Mouse (Mus musculus): Measurements from ENCODE around the gene Vmn1r11. TPM values are rescaled to one million over a fixed set of nuclear protein-coding genes. Genes with fewer than 3 reads are reported as not detected.

Gene Vmn1r11
- polyA plus RNA-seq (2016; fragmentation: Nextera tagmentation; extraction: Ambion mirVana), result not detected in 2 replicates

DNA sequence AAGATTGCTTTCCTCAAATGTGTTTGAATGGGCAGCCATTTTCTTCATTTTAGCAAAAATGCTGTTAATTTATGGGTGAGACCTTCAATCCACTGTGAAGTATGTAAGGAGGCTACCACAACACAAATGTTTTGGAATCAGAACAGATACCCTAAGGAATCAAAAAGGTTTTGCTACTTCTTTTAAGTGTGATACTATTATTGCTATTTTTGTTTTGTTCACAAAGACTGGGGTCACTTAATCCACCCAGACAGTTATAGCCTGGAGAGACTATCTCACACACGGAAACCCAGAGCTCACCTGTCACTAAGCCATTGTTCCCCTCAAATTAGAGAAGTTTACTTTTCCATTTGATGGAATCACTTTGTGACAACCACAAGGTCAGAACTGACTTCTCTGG is at the start of gene Vmn1r11:
TSS of gene Vmn1r11 (plus strand) at position 301 of the 400 bp plus-strand sequence.
- Histone ChIP-seq H3K9me3 (replicated peaks) (no peaks in the 10 kb centered on the region), H3K4me3 (no peak within 1 kb of the TSS), H3K36me3 (no peaks in the 10 kb centered on the region), H3K4me1 (no peaks in the 10 kb centered on the region), H3K27ac (no peak within 1 kb of the TSS), H3K27me3 (ENCODE audit: low read depth, poor library complexity, severe bottlenecking) (no peaks in the 10 kb centered on the region)
- no peak for DNase-seq (ENCODE audit: low spot score)
- 87% methylated on average over 1 of the region's 1 CpGs for WGBS

DNA sequence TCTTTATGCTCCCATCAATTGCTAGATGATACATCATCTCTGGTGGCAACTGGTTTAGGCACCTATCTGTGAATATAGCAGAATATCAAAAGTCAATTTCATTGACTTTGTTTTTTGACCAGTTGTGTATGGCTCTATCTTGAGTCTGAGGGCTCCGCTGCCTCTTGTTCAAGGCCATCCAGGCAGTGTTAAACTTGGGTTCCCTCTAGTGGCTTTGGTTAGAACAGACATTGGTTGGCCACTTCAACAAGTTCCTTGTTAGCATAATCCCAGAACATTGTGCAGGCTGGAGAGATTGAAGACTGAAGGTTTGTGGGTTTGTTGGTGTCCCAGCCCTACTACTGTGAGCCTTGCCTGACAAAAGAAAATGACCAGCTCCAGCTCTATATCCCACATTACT is 26.9 kb upstream of the Vmn1r11 start:
- no peaks in the 10 kb centered on the region for H3K27me3 ChIP-seq (ENCODE audit: low read depth, poor library complexity, severe bottlenecking)
- H3K4me3 ChIP-seq, result no peak overlapping the region
- H3K27ac ChIP-seq, result no peak overlapping the region
- H3K36me3 ChIP-seq, result no peaks in the 10 kb centered on the region
- WGBS, result 77% methylated on average over 1 of the region's 1 CpGs
- H3K9me3 ChIP-seq (replicated peaks), result no peaks in the 10 kb centered on the region
- no peak for DNase-seq (ENCODE audit: low spot score)
- no peaks in the 10 kb centered on the region for H3K4me1 ChIP-seq

DNA sequence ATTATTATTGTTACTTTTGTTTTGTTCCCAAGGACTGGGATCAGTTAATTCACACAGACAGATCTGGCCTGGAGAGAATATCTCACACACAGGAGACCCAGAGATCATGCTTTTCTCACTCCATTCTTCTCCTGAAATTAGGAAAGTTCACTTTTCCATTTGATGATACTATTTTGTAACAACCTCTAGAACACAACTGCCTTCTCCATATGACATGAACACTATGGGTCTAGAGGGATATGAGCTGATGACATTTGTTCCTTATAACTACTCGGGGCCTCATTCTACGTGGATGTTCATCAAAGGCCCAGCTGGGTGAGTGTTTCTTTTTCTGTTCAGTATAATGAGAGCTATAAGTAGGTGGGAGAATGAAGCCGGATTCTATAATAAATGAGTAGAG is 24.1 kb upstream of the Vmn1r11 start, which contains the start of gene Vmn1r10:
TSS of gene Vmn1r10 (plus strand) at position 301 of the 400 bp plus-strand sequence.
- Histone ChIP-seq H3K27me3 (ENCODE audit: low read depth, poor library complexity, severe bottlenecking) (no peaks in the 10 kb centered on the region), H3K27ac (no peak within 1 kb of the TSS), H3K36me3 (no peaks in the 10 kb centered on the region), H3K9me3 (replicated peaks) (no peaks in the 10 kb centered on the region), H3K4me1 (no peaks in the 10 kb centered on the region), H3K4me3 (no peak within 1 kb of the TSS)
- no peak for DNase-seq (ENCODE audit: low spot score)
- WGBS, result 86% methylated on average over 3 of the region's 3 CpGs

DNA sequence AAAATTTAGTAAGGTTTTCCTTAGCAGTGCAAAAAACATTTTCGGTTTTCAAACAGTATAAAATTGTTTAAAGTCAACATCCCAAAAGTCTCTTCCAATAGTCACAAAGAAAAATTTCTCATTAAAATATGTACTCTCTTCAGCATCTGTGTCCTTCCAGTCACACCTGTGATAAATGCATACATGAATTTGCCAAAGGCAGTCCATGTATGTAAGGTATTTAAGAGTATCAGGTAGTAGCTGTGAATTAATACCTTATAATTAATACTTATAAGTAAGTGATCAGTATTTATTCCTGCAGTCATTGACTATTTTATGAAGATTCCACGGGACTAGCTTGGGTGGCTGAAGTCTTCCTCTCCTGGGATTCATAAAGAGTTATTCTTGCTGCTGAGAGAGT is 23.4 kb downstream of the Vmn1r11 start, which contains the start of gene Vmn1r12:
TSS of gene Vmn1r12 (plus strand) at position 301 of the 400 bp plus-strand sequence.
- no peaks in the 10 kb centered on the region for H3K9me3 ChIP-seq (replicated peaks)
- no peak within 1 kb of the TSS for H3K4me3 ChIP-seq
- H3K4me1 ChIP-seq, result no peaks in the 10 kb centered on the region
- no peak for DNase-seq (ENCODE audit: low spot score)
- 86% methylated on average over 2 of the region's 2 CpGs for WGBS
- no peak within 1 kb of the TSS for H3K27ac ChIP-seq
- H3K27me3 ChIP-seq (ENCODE audit: low read depth, poor library complexity, severe bottlenecking), result no peaks in the 10 kb centered on the region
- H3K36me3 ChIP-seq, result no peaks in the 10 kb centered on the region

Other genes starting within 250 kb of the Vmn1r11 start
- 54.1 and 61.5 TPM in 2 replicates for gene Nt5c3, start 209.5 kb upstream of the Vmn1r11 start, polyA plus RNA-seq (2016; fragmentation: Nextera tagmentation; extraction: Ambion mirVana)
- 0.31 TPM in 1 of 2 replicates, not detected in the other for gene Vmn1r4, start 209.4 kb upstream of the Vmn1r11 start, polyA plus RNA-seq (2016; fragmentation: Nextera tagmentation; extraction: Ambion mirVana)
- not detected in 2 replicates for gene Vmn1r5, start 163.2 kb upstream of the Vmn1r11 start, polyA plus RNA-seq (2016; fragmentation: Nextera tagmentation; extraction: Ambion mirVana)
- gene Vmn1r6, start 136.2 kb upstream of the Vmn1r11 start, polyA plus RNA-seq (2016; fragmentation: Nextera tagmentation; extraction: Ambion mirVana), result not detected in 2 replicates
- gene Vmn1r7, start 108.1 kb upstream of the Vmn1r11 start, polyA plus RNA-seq (2016; fragmentation: Nextera tagmentation; extraction: Ambion mirVana), result not detected in 2 replicates
- not detected in 2 replicates for gene Vmn1r8, start 101.2 kb upstream of the Vmn1r11 start, polyA plus RNA-seq (2016; fragmentation: Nextera tagmentation; extraction: Ambion mirVana)
- gene Vmn1r9, start 66.7 kb upstream of the Vmn1r11 start, polyA plus RNA-seq (2016; fragmentation: Nextera tagmentation; extraction: Ambion mirVana), result not detected in 2 replicates
- not detected in 2 replicates for gene Vmn1r10, start 24.0 kb upstream of the Vmn1r11 start, polyA plus RNA-seq (2016; fragmentation: Nextera tagmentation; extraction: Ambion mirVana)
- not detected in 2 replicates for gene Vmn1r12, start 23.5 kb downstream of the Vmn1r11 start, polyA plus RNA-seq (2016; fragmentation: Nextera tagmentation; extraction: Ambion mirVana)
- gene Vmn1r13, start 69.8 kb downstream of the Vmn1r11 start, polyA plus RNA-seq (2016; fragmentation: Nextera tagmentation; extraction: Ambion mirVana), result not detected in 2 replicates
- gene Vmn1r14, start 98.2 kb downstream of the Vmn1r11 start, polyA plus RNA-seq (2016; fragmentation: Nextera tagmentation; extraction: Ambion mirVana), result not detected in 2 replicates
- gene Vmn1r15, start 124.5 kb downstream of the Vmn1r11 start, polyA plus RNA-seq (2016; fragmentation: Nextera tagmentation; extraction: Ambion mirVana), result not detected in 2 replicates
- not detected in 2 replicates for gene Vmn1r16, start 196.0 kb downstream of the Vmn1r11 start, polyA plus RNA-seq (2016; fragmentation: Nextera tagmentation; extraction: Ambion mirVana)
- gene Vmn1r17, start 230.3 kb downstream of the Vmn1r11 start, polyA plus RNA-seq (2016; fragmentation: Nextera tagmentation; extraction: Ambion mirVana), result not detected in 2 replicates

All from limb, embryonic 10.5 days (tissue).